Mouse (Mus musculus): ENCODE results near the gene Il13ra2. TPM values are rescaled to one million over a fixed set of nuclear protein-coding genes. Genes with fewer than 3 reads are reported as not detected.
"Not testable (repeated sequence)": the region's sequence is repeated elsewhere in the genome, so short reads cannot be mapped to it uniquely, and the experiment has no call there.

Il13ra2 gene
- polyA plus RNA-seq (2015; fragmentation: Nextera tagmentation; extraction: Ambion mirVana), result not detected in 2 replicates

DNA sequence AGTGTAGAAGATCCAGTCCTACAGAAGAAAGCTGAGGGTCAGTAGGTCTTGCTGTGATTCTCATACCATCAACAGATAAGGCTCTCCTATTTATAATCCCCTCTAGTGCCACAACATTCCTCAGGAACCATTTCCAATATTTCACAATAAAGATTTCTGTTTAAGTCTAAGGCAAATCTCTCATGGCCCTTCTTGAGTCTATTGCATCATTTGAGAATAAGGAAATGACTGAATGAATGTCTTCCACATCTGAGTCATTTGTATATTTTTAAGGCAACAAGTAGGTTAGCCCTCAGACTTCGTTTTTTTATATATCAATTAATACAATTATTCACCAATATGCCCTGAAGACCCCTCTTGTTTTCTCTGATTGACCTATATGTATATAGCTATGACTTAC is at the start of gene Il13ra2:
TSS of gene Il13ra2 (minus strand) at position 64 of the 400 bp plus-strand sequence.
- Histone ChIP-seq H3K36me3 (no peaks in the 10 kb centered on the region), H3K4me3 (replicated peaks) (no peak within 1 kb of the TSS), H3K9me3 (no peaks in the 10 kb centered on the region), H3K27me3 (replicated peaks) (no peaks in the 10 kb centered on the region), H3K4me2 (replicated peaks) (no peak within 1 kb of the TSS), H3K4me1 (replicated peaks) (no peaks in the 10 kb centered on the region), H3K9ac (no peak within 1 kb of the TSS), H3K27ac (no peak within 1 kb of the TSS)
- WGBS, result 40% methylated on average over 1 of the region's 1 CpGs
- no peak for ATAC-seq

DNA sequence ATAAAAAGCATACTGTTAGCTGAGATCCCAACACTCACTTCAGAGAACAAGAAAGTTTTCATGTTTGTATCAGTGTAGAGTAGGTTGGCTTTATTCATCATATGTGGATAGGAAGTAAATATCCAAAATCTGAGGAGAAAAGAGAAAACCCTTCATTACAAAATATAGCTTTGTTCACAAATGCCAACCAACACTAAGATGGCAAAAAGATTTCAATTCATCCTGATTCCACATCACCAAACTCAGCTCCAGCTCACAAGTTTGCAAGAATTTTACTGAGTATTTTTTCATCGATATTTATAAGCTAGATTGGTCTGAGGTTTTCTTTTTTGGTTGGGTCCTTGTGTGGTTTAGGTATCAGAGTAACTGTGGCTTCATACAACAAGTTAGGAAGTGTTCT is 24.6 kb upstream of the Il13ra2 start, which contains the start of gene Vmn1r239-ps:
TSS of gene Vmn1r239-ps (minus strand) at position 101 of the 400 bp plus-strand sequence.
- not testable (repeated sequence) for H3K4me2 ChIP-seq (replicated peaks); H3K4me1 ChIP-seq (replicated peaks); H3K4me3 ChIP-seq (replicated peaks); H3K9ac ChIP-seq; H3K9me3 ChIP-seq; ATAC-seq; H3K27me3 ChIP-seq (replicated peaks); H3K36me3 ChIP-seq; H3K27ac ChIP-seq
- WGBS, result 86% methylated on average over 1 of the region's 1 CpGs

DNA sequence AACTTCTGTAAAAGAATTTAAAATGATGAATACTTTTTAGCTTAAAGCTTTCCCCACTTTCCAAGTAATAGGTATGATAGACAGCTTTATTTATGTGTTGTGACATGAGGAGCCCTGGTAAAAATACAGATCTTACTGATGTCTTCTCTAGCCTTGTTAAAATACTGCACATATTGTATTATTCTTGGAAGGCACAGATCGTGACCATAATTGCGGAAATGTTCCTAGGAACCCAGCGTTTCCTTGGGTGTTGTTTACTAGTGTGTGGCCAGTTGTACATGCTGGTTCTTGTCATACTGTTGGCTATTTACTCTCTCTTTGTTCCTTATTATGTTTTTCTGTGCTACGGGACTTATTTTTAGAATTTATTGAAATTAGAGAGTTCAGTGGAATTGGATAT is 14.4 kb upstream of the Il13ra2 start:
- H3K4me2 ChIP-seq (replicated peaks), result no peak overlapping the region
- WGBS, result 74% methylated on average over 4 of the region's 4 CpGs
- no peak overlapping the region for H3K4me3 ChIP-seq (replicated peaks)
- no peaks in the 10 kb centered on the region for H3K36me3 ChIP-seq
- H3K9ac ChIP-seq, result no peak overlapping the region
- no peak overlapping the region for H3K27ac ChIP-seq
- ATAC-seq, result no peak
- no peaks in the 10 kb centered on the region for H3K4me1 ChIP-seq (replicated peaks)
- no peaks in the 10 kb centered on the region for H3K27me3 ChIP-seq (replicated peaks)
- no peaks in the 10 kb centered on the region for H3K9me3 ChIP-seq

DNA sequence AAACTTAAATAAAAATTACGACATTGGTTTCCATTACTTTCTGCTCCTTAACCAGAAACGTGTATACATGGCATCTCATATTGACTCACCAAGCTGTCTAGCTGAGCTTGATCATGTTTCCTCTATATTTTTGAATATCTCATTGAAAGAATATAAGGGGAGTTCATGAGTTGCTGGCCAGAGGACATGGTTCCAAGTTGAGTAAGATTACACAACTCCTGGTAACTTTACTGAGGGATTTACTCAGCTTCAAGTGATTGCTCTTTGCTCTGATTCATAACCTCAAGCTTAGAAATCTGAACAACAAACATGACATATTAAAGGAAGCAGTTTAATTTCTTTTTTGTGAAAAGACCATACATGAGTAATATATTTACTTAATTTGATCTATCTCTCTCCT is 6.4 kb upstream of the Il13ra2 start:
- Histone ChIP-seq H3K9me3 (no peaks in the 10 kb centered on the region), H3K9ac (no peak overlapping the region), H3K27ac (no peak overlapping the region), H3K4me3 (replicated peaks) (no peak overlapping the region), H3K27me3 (replicated peaks) (no peaks in the 10 kb centered on the region), H3K4me1 (replicated peaks) (no peaks in the 10 kb centered on the region), H3K36me3 (no peaks in the 10 kb centered on the region), H3K4me2 (replicated peaks) (no peak overlapping the region)
- 73% methylated on average over 2 of the region's 2 CpGs for WGBS
- ATAC-seq, result no peak

DNA sequence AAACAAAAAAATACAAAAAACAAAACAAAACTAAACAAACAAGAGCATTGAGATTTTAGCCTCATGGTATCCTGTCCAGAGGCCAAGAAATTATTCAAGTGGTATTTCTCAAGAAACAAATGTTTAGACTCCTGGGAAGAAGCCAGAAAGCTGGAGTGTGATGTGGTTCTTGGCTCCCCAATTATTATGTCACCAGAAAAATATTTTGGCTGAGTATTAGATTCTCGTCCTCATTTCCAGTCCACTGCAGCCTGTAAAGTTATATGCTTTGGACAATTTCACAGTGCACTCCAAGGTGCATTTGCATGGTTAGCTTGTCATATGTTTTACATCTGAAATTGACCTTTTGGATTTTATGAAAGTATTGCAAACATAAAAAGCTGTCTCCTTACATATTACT is 761 bp upstream of the Il13ra2 start:
- Histone ChIP-seq H3K4me2 (replicated peaks) (no peak overlapping the region), H3K36me3 (no peaks in the 10 kb centered on the region), H3K4me3 (replicated peaks) (no peak overlapping the region), H3K27ac (no peak overlapping the region), H3K9me3 (no peaks in the 10 kb centered on the region), H3K9ac (no peak overlapping the region), H3K4me1 (replicated peaks) (no peaks in the 10 kb centered on the region), H3K27me3 (replicated peaks) (no peaks in the 10 kb centered on the region)
- 0 out of 2 replicates have a peak, but pooled peaks have one; percentile 47 for ATAC-seq
- 46% methylated on average over 1 of the region's 1 CpGs for WGBS

DNA sequence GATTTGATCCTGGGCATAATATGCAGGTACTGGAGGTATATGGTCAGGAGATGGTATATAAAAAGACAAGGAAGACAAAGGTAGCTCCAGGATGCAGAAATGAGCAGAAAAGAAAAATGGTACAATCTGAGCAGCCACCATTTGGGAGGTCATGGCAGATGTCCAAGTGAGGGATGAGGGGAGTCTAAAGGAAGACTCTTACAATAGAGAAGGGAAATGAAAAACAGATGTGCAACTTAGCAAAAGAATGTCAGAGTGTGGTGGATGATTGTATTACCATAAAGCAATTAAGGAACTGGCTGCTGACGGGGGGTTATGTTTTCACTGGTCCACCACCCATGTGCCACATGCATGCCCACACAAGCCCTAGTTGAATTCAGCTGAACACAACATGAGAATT is 35.5 kb downstream of the Il13ra2 start:
- Histone ChIP-seq H3K9me3 (no peaks in the 10 kb centered on the region), H3K4me2 (replicated peaks) (no peak overlapping the region), H3K4me1 (replicated peaks) (no peaks in the 10 kb centered on the region), H3K9ac (no peak overlapping the region), H3K36me3 (no peaks in the 10 kb centered on the region), H3K27ac (no peak overlapping the region), H3K27me3 (replicated peaks) (no peaks in the 10 kb centered on the region), H3K4me3 (replicated peaks) (no peak overlapping the region)
- no peak for ATAC-seq
- 54% methylated on average over 1 of the region's 1 CpGs for WGBS

DNA sequence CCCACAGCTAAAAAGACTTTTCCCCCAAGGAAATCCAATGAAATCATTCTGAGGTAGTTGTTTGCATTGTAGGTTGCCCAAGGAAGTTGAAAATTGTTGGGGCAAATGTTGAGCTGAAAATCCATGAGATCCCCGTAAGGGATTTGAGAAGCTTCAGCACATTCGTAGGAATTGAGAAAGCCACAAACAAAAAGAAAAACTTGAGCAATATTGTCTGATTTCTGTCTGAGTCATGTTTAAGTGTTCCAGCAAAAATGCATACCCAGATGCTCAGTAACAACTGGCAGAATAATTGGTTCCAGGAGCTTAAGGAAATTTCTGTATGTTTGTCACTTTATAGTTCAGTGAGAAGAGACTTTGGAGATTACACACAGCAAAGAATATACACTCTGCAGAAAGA is 79.8 kb downstream of the Il13ra2 start:
- Histone ChIP-seq H3K27me3 (replicated peaks) (no peaks in the 10 kb centered on the region), H3K4me1 (replicated peaks) (no peaks in the 10 kb centered on the region), H3K36me3 (no peaks in the 10 kb centered on the region), H3K27ac (no peak overlapping the region), H3K9ac (no peak overlapping the region), H3K4me3 (replicated peaks) (no peak overlapping the region), H3K4me2 (replicated peaks) (no peak overlapping the region), H3K9me3 (no peaks in the 10 kb centered on the region)
- WGBS, result 70% methylated on average over 2 of the region's 2 CpGs
- ATAC-seq, result no peak

Other genes with a start within 250 kb of the Il13ra2 start
- gene Vmn1r239-ps, start 24.5 kb upstream of the Il13ra2 start, polyA plus RNA-seq (2015; fragmentation: Nextera tagmentation; extraction: Ambion mirVana), result not detected in 2 replicates
- gene Lrch2, start 124.9 kb upstream of the Il13ra2 start, polyA plus RNA-seq (2015; fragmentation: Nextera tagmentation; extraction: Ambion mirVana), result 3.4 and 4.1 TPM in 2 replicates